Mouse (Mus musculus) cerebellum, adult 2 months (tissue): Measurements from ENCODE around the gene Shisa5.

Experiments
- CTCF ChIP-seq: fragments of 200-500 bp; IDR thresholded peaks from 2 replicates; pipeline ENCODE4 v1.5.1; 2011; ENCODE audit warnings: low read depth, mild to moderate bottlenecking, control low read depth, low read length, moderate library complexity, borderline replicate concordance; ENCODE audit not compliant: insufficient read depth
- POLR2A ChIP-seq: fragments of 200-500 bp; IDR thresholded peaks from 2 replicates; pipeline ENCODE4 v1.6.1; 2011; ENCODE audit warnings: low read length, control low read depth, borderline replicate concordance; ENCODE audit not compliant: insufficient read depth

DNA sequence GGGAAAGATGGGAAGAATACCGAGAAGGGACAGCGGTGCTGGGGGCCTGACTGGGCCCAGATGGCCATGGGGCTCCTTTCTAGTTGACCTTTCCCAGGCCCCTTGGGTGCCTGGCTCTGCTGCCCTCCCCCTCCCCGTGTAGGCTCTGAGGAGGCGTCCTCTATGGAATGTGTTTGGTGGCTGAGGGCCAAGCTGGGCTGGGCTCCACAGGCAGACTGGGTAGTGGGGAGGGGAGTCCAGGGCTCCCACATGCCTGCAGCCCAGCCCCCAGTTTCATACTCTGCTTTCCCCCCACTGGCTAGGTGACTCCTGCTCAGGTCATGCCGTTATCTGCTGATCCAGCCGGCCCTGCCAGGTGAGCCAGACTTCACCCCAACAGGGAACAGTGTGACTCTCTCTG is 60.6 kb downstream of the Shisa5 start:
- no peak for TF ChIP-seq POLR2A
- TF ChIP-seq CTCF: no peak
